Mouse (Mus musculus): ENCODE data around the gene Gsta1. TPM values are rescaled to one million over a fixed set of nuclear protein-coding genes. Genes with fewer than 3 reads are reported as not detected.
"Not testable (repeated sequence)": the region's sequence is repeated elsewhere in the genome, so short reads cannot be mapped to it uniquely, and the experiment has no call there.

The Gsta1 gene
- polyA plus RNA-seq, 1 experiment from 2014 or later, result 2.6 TPM

- H3K4me3 ChIP-seq (ENCODE audit: low read depth, low read length); H3K4me1 ChIP-seq (ENCODE audit: control insufficient read depth, insufficient read depth, low read length); H3K4me2 ChIP-seq (ENCODE audit: low read depth, low read length); H3K27ac ChIP-seq (replicated peaks; ENCODE audit: low read depth, low read length); H3K36me3 ChIP-seq (ENCODE audit: control insufficient read depth, insufficient read depth, low read length); H3K9ac ChIP-seq (ENCODE audit: low read depth, low read length); ATAC-seq (ENCODE audit: low read depth); DNase-seq (ENCODE audit: low spot score); H3K9me3 ChIP-seq (ENCODE audit: control insufficient read depth, low read length); H3K27me3 ChIP-seq (replicated peaks; ENCODE audit: control insufficient read depth, insufficient read depth, low read length): not testable (repeated sequence)
- 0% methylated on average over 1 of the region's 6 CpGs for WGBS
Measured at GRCm38 (mm10) chr9:78259688-78260087, 29.2 kb downstream of the Gsta1 start.

GRCm38 (mm10) chr9:78270945-78271344 is 40.5 kb downstream of the Gsta1 start:
- not testable (repeated sequence) for H3K9ac ChIP-seq (ENCODE audit: low read depth, low read length); H3K4me1 ChIP-seq (ENCODE audit: control insufficient read depth, insufficient read depth, low read length); H3K27ac ChIP-seq (replicated peaks; ENCODE audit: low read depth, low read length); H3K9me3 ChIP-seq (ENCODE audit: control insufficient read depth, low read length); H3K4me2 ChIP-seq (ENCODE audit: low read depth, low read length); H3K4me3 ChIP-seq (ENCODE audit: low read depth, low read length); ATAC-seq (ENCODE audit: low read depth); H3K36me3 ChIP-seq (ENCODE audit: control insufficient read depth, insufficient read depth, low read length); H3K27me3 ChIP-seq (replicated peaks; ENCODE audit: control insufficient read depth, insufficient read depth, low read length); DNase-seq (ENCODE audit: low spot score)
- WGBS, result 76% methylated on average over 3 of the region's 3 CpGs

- not testable (repeated sequence) for H3K9ac ChIP-seq (ENCODE audit: low read depth, low read length); H3K36me3 ChIP-seq (ENCODE audit: control insufficient read depth, insufficient read depth, low read length); H3K4me3 ChIP-seq (ENCODE audit: low read depth, low read length); H3K27me3 ChIP-seq (replicated peaks; ENCODE audit: control insufficient read depth, insufficient read depth, low read length); DNase-seq (ENCODE audit: low spot score); H3K4me1 ChIP-seq (ENCODE audit: control insufficient read depth, insufficient read depth, low read length); H3K9me3 ChIP-seq (ENCODE audit: control insufficient read depth, low read length); H3K27ac ChIP-seq (replicated peaks; ENCODE audit: low read depth, low read length); ATAC-seq (ENCODE audit: low read depth); H3K4me2 ChIP-seq (ENCODE audit: low read depth, low read length)
- 68% methylated on average over 3 of the region's 4 CpGs for WGBS
Measured at GRCm38 (mm10) chr9:78282002-78282711, 51.7 kb downstream of the Gsta1 start.

- not testable (repeated sequence) for H3K4me3 ChIP-seq (ENCODE audit: low read depth, low read length); H3K36me3 ChIP-seq (ENCODE audit: control insufficient read depth, insufficient read depth, low read length); H3K4me1 ChIP-seq (ENCODE audit: control insufficient read depth, insufficient read depth, low read length); H3K27ac ChIP-seq (replicated peaks; ENCODE audit: low read depth, low read length); H3K4me2 ChIP-seq (ENCODE audit: low read depth, low read length); DNase-seq (ENCODE audit: low spot score); H3K9ac ChIP-seq (ENCODE audit: low read depth, low read length); H3K27me3 ChIP-seq (replicated peaks; ENCODE audit: control insufficient read depth, insufficient read depth, low read length); ATAC-seq (ENCODE audit: low read depth); H3K9me3 ChIP-seq (ENCODE audit: control insufficient read depth, low read length)
- WGBS, result 60% methylated on average over 1 of the region's 1 CpGs
Measured at GRCm38 (mm10) chr9:78289063-78289462, 58.6 kb downstream of the Gsta1 start.

- not testable (repeated sequence) for H3K4me1 ChIP-seq (ENCODE audit: control insufficient read depth, insufficient read depth, low read length)
Measured at GRCm38 (mm10) chr9:78289723-78290122, 59.3 kb downstream of the Gsta1 start, which contains the start of gene Gm10639. Gm10639 (plus strand) TSS chr9:78289923.

More at GRCm38 (mm10) chr9:78289723-78290122, 59.3 kb downstream of the Gsta1 start, which contains the start of gene Gm10639:
- H3K4me2 ChIP-seq (ENCODE audit: low read depth, low read length); ATAC-seq (ENCODE audit: low read depth); H3K4me3 ChIP-seq (ENCODE audit: low read depth, low read length); H3K9ac ChIP-seq (ENCODE audit: low read depth, low read length); H3K36me3 ChIP-seq (ENCODE audit: control insufficient read depth, insufficient read depth, low read length); H3K27ac ChIP-seq (replicated peaks; ENCODE audit: low read depth, low read length); DNase-seq (ENCODE audit: low spot score); H3K27me3 ChIP-seq (replicated peaks; ENCODE audit: control insufficient read depth, insufficient read depth, low read length); H3K9me3 ChIP-seq (ENCODE audit: control insufficient read depth, low read length): not testable (repeated sequence)
- WGBS, result 72% methylated on average over 3 of the region's 3 CpGs

Other genes starting within 250 kb of the Gsta1 start
- gene Gcm1, start 178.7 kb upstream of the Gsta1 start, polyA plus RNA-seq (2014; fragmentation: Nextera tagmentation; extraction: Ambion mirVana), result 0.08 TPM in 1 of 2 replicates, not detected in the other
- gene Fbxo9, start 121.6 kb upstream of the Gsta1 start, polyA plus RNA-seq (2014; fragmentation: Nextera tagmentation; extraction: Ambion mirVana), result 43.5 and 46.5 TPM in 2 replicates
- 23.4 and 23.6 TPM in 2 replicates for gene Ick, start 121.5 kb upstream of the Gsta1 start, polyA plus RNA-seq (2014; fragmentation: Nextera tagmentation; extraction: Ambion mirVana)
- 67.1 and 70.7 TPM in 2 replicates for gene Gsta4, start 47.9 kb upstream of the Gsta1 start, polyA plus RNA-seq (2014; fragmentation: Nextera tagmentation; extraction: Ambion mirVana)
- gene Gm3776, start 26.5 kb downstream of the Gsta1 start, polyA plus RNA-seq (2014; fragmentation: Nextera tagmentation; extraction: Ambion mirVana), result 0.60 and 2.0 TPM in 2 replicates
- gene Gm10639, start 59.3 kb downstream of the Gsta1 start, polyA plus RNA-seq (2014; fragmentation: Nextera tagmentation; extraction: Ambion mirVana), result not detected in 2 replicates
- gene Omt2a, start 84.1 kb downstream of the Gsta1 start, polyA plus RNA-seq (2014; fragmentation: Nextera tagmentation; extraction: Ambion mirVana), result not detected in 2 replicates
- gene Omt2b, start 96.9 kb downstream of the Gsta1 start, polyA plus RNA-seq (2014; fragmentation: Nextera tagmentation; extraction: Ambion mirVana), result not detected in 2 replicates
- 4.9 and 5.5 TPM in 2 replicates for gene Gsta2, start 125.1 kb downstream of the Gsta1 start, polyA plus RNA-seq (2014; fragmentation: Nextera tagmentation; extraction: Ambion mirVana)
- gene Dppa5a, start 137.5 kb downstream of the Gsta1 start, polyA plus RNA-seq (2014; fragmentation: Nextera tagmentation; extraction: Ambion mirVana), result 0.37 TPM in 1 of 2 replicates, not detected in the other
- gene Ooep, start 148.1 kb downstream of the Gsta1 start, polyA plus RNA-seq (2014; fragmentation: Nextera tagmentation; extraction: Ambion mirVana), result 3.1 and 3.7 TPM in 2 replicates
- 0.30 and 0.32 TPM in 2 replicates for gene Ddx43, start 165.1 kb downstream of the Gsta1 start, polyA plus RNA-seq (2014; fragmentation: Nextera tagmentation; extraction: Ambion mirVana)
- gene Cgas, start 212.6 kb downstream of the Gsta1 start, polyA plus RNA-seq (2014; fragmentation: Nextera tagmentation; extraction: Ambion mirVana), result 2.8 TPM in 2 replicates
- 21.4 and 22.1 TPM in 2 replicates for gene Mto1, start 217.6 kb downstream of the Gsta1 start, polyA plus RNA-seq (2014; fragmentation: Nextera tagmentation; extraction: Ambion mirVana)
- 0.71 TPM in 1 of 2 replicates, not detected in the other for gene Gm17324, start 218.1 kb downstream of the Gsta1 start, polyA plus RNA-seq (2014; fragmentation: Nextera tagmentation; extraction: Ambion mirVana)

Data from embryonic facial prominence, embryonic 14.5 days (tissue).